Mouse (Mus musculus): ENCODE results near the gene Pex11b.
"Not testable (repeated sequence)": the region's sequence is repeated elsewhere in the genome, so short reads cannot be mapped to it uniquely, and the experiment has no call there.

The Pex11b gene

GRCm38 (mm10) chr3:96623201-96623600 lies 12.0 kb upstream of the Pex11b start:
- no peak for DNase-seq (ENCODE audit: low spot score)

- DNase-seq (ENCODE audit: low spot score): peak; percentile 98
Measured at GRCm38 (mm10) chr3:96629729-96630600, 5.2 kb upstream of the Pex11b start, which contains the start of gene Rbm8a. Gene Rbm8a, plus strand, starts transcription at chr3:96629933.

GRCm38 (mm10) chr3:96632058-96632457 lies 3.1 kb upstream of the Pex11b start:
- DNase-seq (ENCODE audit: low spot score): no peak

- DNase-seq (ENCODE audit: low spot score): no peak
Measured at GRCm38 (mm10) chr3:96634015-96634414, 1.2 kb upstream of the Pex11b start.

- DNase-seq (ENCODE audit: low spot score): peak; percentile 16
Measured at GRCm38 (mm10) chr3:96635906-96636305, 730 bp downstream of the Pex11b start.

- no peak for DNase-seq (ENCODE audit: low spot score)
Measured at GRCm38 (mm10) chr3:96636448-96636847, 1.3 kb downstream of the Pex11b start.

- peak; percentile 59 for DNase-seq (ENCODE audit: low spot score)
Measured at GRCm38 (mm10) chr3:96639219-96639618, 4.0 kb downstream of the Pex11b start.

- DNase-seq (ENCODE audit: low spot score): peak; percentile 59
Measured at GRCm38 (mm10) chr3:96645018-96645649, 10.0 kb downstream of the Pex11b start, which contains the start of gene Itga10. Gene Itga10, plus strand, starts transcription at chr3:96645584.

GRCm38 (mm10) chr3:96647365-96647764 lies 12.2 kb downstream of the Pex11b start:
- DNase-seq (ENCODE audit: low spot score): no peak

GRCm38 (mm10) chr3:96660901-96661300 lies 25.7 kb downstream of the Pex11b start:
- no peak for DNase-seq (ENCODE audit: low spot score)

GRCm38 (mm10) chr3:96662731-96663316 lies 27.6 kb downstream of the Pex11b start:
- DNase-seq (ENCODE audit: low spot score): no peak

GRCm38 (mm10) chr3:96663432-96664239 lies 28.5 kb downstream of the Pex11b start:
- peak; percentile 90 for DNase-seq (ENCODE audit: low spot score)

GRCm38 (mm10) chr3:96665732-96666363 lies 30.7 kb downstream of the Pex11b start:
- not testable (repeated sequence) for DNase-seq (ENCODE audit: low spot score)

- DNase-seq (ENCODE audit: low spot score): no peak
Measured at GRCm38 (mm10) chr3:96666916-96667315, 31.7 kb downstream of the Pex11b start.

GRCm38 (mm10) chr3:96667316-96667715 lies 32.1 kb downstream of the Pex11b start:
- DNase-seq (ENCODE audit: low spot score): no peak

- peak; percentile 61 for DNase-seq (ENCODE audit: low spot score)
Measured at GRCm38 (mm10) chr3:96668424-96669067, 33.4 kb downstream of the Pex11b start.

- no peak for DNase-seq (ENCODE audit: low spot score)
Measured at GRCm38 (mm10) chr3:96669727-96670468, 34.7 kb downstream of the Pex11b start, which contains the start of gene Ankrd35. Gene Ankrd35, plus strand, starts transcription at chr3:96670131.

- DNase-seq (ENCODE audit: low spot score): no peak
Measured at GRCm38 (mm10) chr3:96671519-96671918, 36.3 kb downstream of the Pex11b start.

GRCm38 (mm10) chr3:96673514-96673913 lies 38.3 kb downstream of the Pex11b start:
- DNase-seq (ENCODE audit: low spot score): no peak

GRCm38 (mm10) chr3:96674442-96674841 lies 39.3 kb downstream of the Pex11b start:
- DNase-seq (ENCODE audit: low spot score): no peak

Data from adipocyte (in vitro differentiated cells).